In genomic region chr9:60687891-60688324, GRCm38 (mm10) we compare ENCODE assay signal across 1 mouse cellular context.
TF ChIP-seq lines count a peak whose summit lies in the region.

Lrrc49 (minus strand) TSS chr9:60688158.

TF ChIP-seq in CH12.LX, 34 proteins besides CTCF, POLR2A, EP300 and RAD21 (continued from another document):
- peak; percentile 94 for TF ChIP-seq MXI1 (IDR thresholded peaks at IDR 0.05; ENCODE audit: low read depth, low read length)
- TF ChIP-seq ZNF384 (IDR thresholded peaks at IDR 0.05; ENCODE audit: low read depth, low read length): peak; percentile 71
- TF ChIP-seq MAFK (IDR thresholded peaks at IDR 0.05; ENCODE audit: insufficient replicate concordance, low read length): no peak
